Mouse (Mus musculus) heart, embryonic 11.5 days (tissue): ENCODE data around the gene Rtkn. TPM values are rescaled to one million over a fixed set of nuclear protein-coding genes. Genes with fewer than 3 reads are reported as not detected.

ENCODE experiments used
- ATAC-seq: fragments of 200-750 bp; cut with Nextera tagmentation; replicated peaks from 2 replicates; pipeline ENCODE4 v1.8.0; 2017; ENCODE audit warnings: moderate library complexity; ENCODE audit not compliant: insufficient number of reproducible peaks, low FRiP score, low TSS enrichment
- H3K27ac ChIP-seq: fragments of 300-500 bp; sonication (generic); 2 replicates; pipeline ENCODE4 v1.5.1; 2014; ENCODE audit warnings: mild to moderate bottlenecking, low read depth, low read length
- H3K27me3 ChIP-seq: fragments of 300-500 bp; sonication (generic); 2 replicates; pipeline ENCODE4 v1.6.1; 2014; ENCODE audit warnings: mild to moderate bottlenecking, low read length, mixed read lengths; ENCODE audit not compliant: control insufficient read depth, insufficient read depth
- H3K36me3 ChIP-seq: fragments of 300-500 bp; sonication (generic); 2 replicates; pipeline ENCODE4 v1.6.1; 2014; ENCODE audit warnings: mild to moderate bottlenecking, low read length, moderate library complexity, mixed read lengths; ENCODE audit not compliant: control insufficient read depth, insufficient read depth
- H3K4me1 ChIP-seq: fragments of 300-500 bp; sonication (generic); 2 replicates; pipeline ENCODE4 v1.6.1; 2014; ENCODE audit warnings: low read length; ENCODE audit not compliant: control insufficient read depth, insufficient read depth
- H3K4me2 ChIP-seq: fragments of 300-500 bp; sonication (generic); 2 replicates; pipeline ENCODE4 v1.6.1; 2014; ENCODE audit warnings: mild to moderate bottlenecking, moderate library complexity
- H3K4me3 ChIP-seq: fragments of 300-500 bp; sonication (generic); 2 replicates; pipeline ENCODE4 v1.5.1; 2014; ENCODE audit warnings: low read depth, low read length
- H3K9ac ChIP-seq: fragments of 300-500 bp; sonication (generic); 2 replicates; pipeline ENCODE4 v1.6.1; 2014; ENCODE audit warnings: mild to moderate bottlenecking, low read depth, low read length, moderate library complexity
- H3K9me3 ChIP-seq: fragments of 300-500 bp; sonication (generic); replicated peaks from 2 replicates; pipeline ENCODE4 v1.6.1; 2016; ENCODE audit warnings: low read length; ENCODE audit not compliant: control insufficient read depth
- WGBS: fragments of 180-500 bp; shearing (Covaris S2); extraction: QIAGEN DNeasy Blood & Tissue Kit; methylation state at CpG from one replicate; pipeline ENCODE4 v1.1.7; 2014; ENCODE audit not compliant: insufficient replicate concordance; 5-methylcytosine and 5-hydroxymethylcytosine counted together
- polyA plus RNA-seq: library from polyadenylated mRNA; unstranded; fragments of >200 nt; fragmentation: Nextera tagmentation; extraction: Ambion mirVana; gene quantifications from 2 replicates; pipeline ENCODE4 v1.2.1, GENCODE M21; 2014

Gene Rtkn
- 10.8 and 12.4 TPM in 2 replicates for polyA plus RNA-seq

DNA sequence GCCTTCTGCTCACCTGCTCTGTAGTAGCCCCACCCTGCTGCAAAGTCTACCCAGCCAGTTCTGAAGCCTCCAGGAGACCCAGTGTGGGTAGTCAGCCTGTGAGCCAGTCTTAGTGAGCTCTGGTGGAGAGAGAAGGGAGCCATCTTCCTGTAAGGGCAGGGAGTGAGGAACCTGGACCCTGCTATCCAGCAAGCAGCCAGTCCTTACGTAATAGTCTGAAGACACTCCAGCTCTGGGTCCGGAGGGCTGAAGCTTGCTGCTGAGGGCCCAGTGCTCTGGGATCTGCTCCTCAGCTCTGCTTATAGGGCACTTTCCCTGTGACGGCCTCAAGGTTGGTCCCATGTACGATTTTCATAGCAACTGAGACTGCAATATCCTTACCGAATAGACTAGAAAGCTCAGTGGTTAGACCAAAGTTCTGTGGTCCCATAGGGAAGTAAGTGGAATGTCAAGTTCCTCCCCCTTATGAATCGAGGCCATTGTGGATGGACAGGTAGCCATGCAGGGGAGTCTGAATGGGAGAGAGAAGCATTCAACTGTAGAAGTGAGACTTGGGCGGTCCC lies at the start of gene Rtkn:
Gene Rtkn, plus strand, starts transcription at position 513 of the 563 bp plus-strand sequence.
- Histone ChIP-seq H3K36me3 (no peaks in the 10 kb centered on the region), H3K4me1 (peaks cover 24% of the 10 kb centered on the region), H3K9ac (peak within 1 kb of the TSS; percentile 94), H3K27me3 (0 out of 2 replicates have a peak, but pooled peaks cover 3% of the 10 kb centered on the region), H3K27ac (peak within 1 kb of the TSS; percentile 99; the same call in 1 of the 2 replicates), H3K4me2 (peak within 1 kb of the TSS; percentile 87), H3K9me3 (no peaks in the 10 kb centered on the region), H3K4me3 (peak within 1 kb of the TSS; percentile 63)
- 60% methylated on average over 7 of the region's 7 CpGs for WGBS
- no peak for ATAC-seq

DNA sequence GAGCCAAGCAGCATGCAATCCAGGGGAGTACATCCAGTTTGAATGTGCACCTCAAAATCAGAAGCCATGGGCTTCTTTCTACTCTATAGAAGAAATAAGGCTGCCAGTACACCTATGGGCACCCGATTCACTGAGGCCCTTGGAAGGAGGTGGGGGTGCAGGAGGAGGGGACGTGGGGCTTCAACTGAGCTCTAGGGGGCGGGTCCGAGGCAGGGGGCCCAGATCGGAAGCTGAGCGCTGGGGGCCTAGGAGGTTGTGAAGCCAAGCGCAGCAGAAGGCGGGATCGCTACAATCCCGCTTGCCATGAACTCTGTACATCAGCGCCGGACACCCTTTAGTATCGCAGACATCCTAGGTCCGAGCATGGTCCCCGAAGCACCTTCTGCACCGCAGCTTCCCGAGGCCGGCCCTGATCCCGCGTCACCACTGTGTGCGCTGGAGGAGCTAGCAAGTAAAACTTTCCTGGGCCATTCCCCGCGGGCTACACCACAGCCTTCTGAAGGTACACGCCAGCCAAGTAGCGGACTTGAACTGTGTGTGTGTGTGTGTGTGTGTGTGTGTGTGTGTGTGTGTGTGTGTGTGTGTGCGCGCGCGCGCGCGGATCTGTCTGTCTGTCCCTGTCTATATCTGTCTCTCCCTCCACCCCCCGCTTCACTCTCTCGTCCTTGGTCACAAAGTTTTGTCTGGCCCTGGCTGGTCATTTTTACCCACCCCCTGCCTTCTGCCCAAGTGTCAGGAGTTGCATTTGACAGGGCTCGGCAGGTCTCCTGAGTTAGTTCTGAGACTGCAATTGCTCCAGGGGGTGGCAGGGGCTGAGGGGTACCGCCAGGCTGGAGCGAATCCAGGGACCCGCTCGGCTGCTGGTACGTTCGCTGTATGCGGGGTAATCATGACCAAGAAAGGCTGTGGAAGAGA lies 48.9 kb upstream of the Rtkn start, which contains the start of gene Lbx2:
Gene Lbx2, plus strand, starts transcription at position 247 of the 915 bp plus-strand sequence.
- H3K36me3 ChIP-seq, result 0 out of 2 replicates have a peak, but pooled peaks cover 3% of the 10 kb centered on the region
- H3K4me1 ChIP-seq, result peaks cover 13% of the 10 kb centered on the region
- H3K27ac ChIP-seq, result no peak within 1 kb of the TSS
- 4% methylated on average over 42 of the region's 42 CpGs for WGBS
- ATAC-seq, result no peak
- H3K4me3 ChIP-seq, result peak within 1 kb of the TSS; percentile 41
- H3K9ac ChIP-seq, result 0 out of 2 replicates have a peak within 1 kb of the TSS, but pooled peaks have one; percentile 22
- no peaks in the 10 kb centered on the region for H3K9me3 ChIP-seq
- peak within 1 kb of the TSS; percentile 58 for H3K4me2 ChIP-seq
- peaks cover 85% of the 10 kb centered on the region for H3K27me3 ChIP-seq

DNA sequence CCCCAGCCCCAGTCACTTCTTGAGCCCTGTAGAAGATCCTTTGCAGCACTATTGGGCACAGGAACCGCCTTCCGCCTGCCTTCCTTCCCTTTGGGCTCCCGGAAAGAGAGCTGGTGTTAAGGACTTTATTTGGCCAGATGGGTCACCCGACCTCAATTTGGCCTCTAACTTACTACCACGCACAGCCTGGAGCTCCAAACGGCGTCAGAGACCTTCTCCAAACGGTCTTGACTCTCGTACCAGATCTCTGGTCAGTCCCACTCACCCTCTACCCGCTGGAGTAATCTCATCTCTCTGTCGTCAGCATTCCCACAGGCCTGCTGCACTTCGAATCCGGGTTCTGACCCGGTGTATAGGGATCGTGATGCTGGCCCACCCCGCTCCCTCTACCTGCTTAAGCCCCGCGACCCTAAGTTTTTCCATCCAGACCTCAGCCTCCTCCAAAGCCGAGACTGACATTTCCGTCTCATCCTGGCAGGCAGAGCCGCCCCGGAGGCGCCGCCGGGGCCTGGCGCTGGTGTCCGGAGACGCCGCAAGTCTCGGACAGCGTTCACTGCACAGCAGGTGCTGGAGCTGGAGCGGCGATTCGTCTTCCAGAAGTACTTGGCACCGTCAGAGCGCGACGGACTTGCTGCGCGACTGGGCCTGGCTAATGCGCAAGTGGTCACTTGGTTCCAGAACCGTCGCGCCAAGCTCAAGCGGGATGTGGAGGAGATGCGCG lies 47.9 kb upstream of the Rtkn start:
- Histone ChIP-seq H3K4me1 (peaks cover 13% of the 10 kb centered on the region), H3K27me3 (peaks cover 79% of the 10 kb centered on the region), H3K36me3 (no peaks in the 10 kb centered on the region), H3K4me3 (peak overlapping the region; percentile 41), H3K9ac (0 out of 2 replicates have a peak overlapping the region, but pooled peaks have one; percentile 31), H3K9me3 (no peaks in the 10 kb centered on the region), H3K4me2 (peak overlapping the region; percentile 58), H3K27ac (no peak overlapping the region)
- 2% methylated on average over 47 of the region's 47 CpGs for WGBS
- ATAC-seq, result no peak

DNA sequence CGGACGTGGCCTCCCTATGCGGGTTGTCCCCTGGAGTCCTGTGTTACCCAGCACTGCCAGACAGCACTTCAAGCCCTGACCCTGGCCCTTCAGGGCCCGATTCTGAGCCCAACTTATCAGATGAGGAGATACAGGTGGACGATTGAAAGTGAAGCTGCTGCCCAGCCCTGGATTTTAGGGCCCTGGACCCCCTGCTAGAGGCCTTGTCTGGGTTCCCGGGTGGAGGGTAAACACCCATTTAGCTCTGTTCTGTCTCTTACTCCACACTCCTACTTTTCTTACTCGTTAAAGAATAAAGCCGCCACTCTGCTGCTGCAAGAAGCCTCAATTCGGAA lies 47.4 kb upstream of the Rtkn start:
- Histone ChIP-seq H3K4me2 (peak overlapping the region; percentile 58), H3K27me3 (peaks cover 74% of the 10 kb centered on the region), H3K4me1 (peaks cover 13% of the 10 kb centered on the region), H3K9me3 (no peaks in the 10 kb centered on the region), H3K9ac (0 out of 2 replicates have a peak overlapping the region, but pooled peaks have one; percentile 31), H3K27ac (no peak overlapping the region), H3K4me3 (peak overlapping the region; percentile 41), H3K36me3 (no peaks in the 10 kb centered on the region)
- ATAC-seq, result no peak
- WGBS, result 9% methylated on average over 9 of the region's 9 CpGs

DNA sequence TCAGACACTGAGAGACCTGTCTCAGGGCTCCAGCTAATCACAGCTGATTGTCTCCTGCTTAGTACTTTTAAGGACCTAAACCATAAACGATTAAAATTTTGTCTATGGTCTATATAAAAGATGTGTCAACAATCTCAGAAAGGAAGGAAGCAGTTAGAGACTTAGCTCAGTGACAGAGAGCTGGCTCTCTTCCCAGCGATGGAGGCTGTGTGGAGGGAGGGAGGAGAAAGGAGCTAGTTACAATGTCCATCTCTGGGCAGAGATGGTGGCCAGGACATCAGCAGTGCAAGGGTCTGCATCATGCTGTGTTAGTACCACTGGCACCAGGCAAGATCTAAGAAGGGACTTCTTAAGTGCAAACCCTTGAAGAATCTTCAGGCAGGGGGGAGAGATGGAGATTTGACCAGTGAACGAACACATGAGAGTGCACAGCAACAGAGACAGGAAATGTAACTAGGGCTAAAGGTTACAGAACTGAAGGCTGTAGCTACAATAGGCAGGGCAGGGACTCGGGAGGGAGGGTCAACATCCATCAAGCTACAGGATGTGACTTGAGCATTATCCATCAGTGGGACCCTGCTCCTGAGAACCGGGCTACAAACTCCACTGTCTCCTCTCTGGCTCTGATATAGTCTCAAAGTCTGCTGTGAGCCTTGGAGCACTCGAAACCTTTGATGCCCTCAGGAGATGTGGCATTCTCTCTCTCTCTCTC lies 42.7 kb upstream of the Rtkn start:
- Histone ChIP-seq H3K27ac (no peak overlapping the region), H3K27me3 (peaks cover 31% of the 10 kb centered on the region), H3K9me3 (no peaks in the 10 kb centered on the region), H3K9ac (no peak overlapping the region), H3K4me1 (peaks cover 4% of the 10 kb centered on the region), H3K4me2 (no peak overlapping the region), H3K36me3 (no peaks in the 10 kb centered on the region), H3K4me3 (no peak overlapping the region)
- ATAC-seq, result no peak
- WGBS, result 32% methylated on average over 6 of the region's 6 CpGs

DNA sequence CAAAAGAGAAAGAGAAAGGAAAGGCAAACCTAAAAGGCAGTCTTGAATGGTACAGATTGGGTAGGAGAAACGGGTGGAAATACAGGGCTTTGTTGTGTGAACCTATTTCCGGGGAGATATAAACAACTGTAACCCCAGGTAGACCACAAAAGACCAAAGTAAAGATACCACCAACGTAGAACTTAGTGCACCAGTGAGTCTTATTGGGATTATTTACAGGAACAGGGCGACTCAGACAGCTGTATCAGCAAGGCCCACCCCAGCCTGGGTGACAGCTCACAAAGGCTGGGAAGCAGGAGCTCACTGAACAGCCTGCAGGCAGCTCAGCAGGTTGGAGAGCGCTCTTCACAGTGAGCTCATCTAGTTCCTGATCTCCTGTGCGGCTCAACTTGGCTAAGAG lies 39.3 kb upstream of the Rtkn start:
- WGBS, result 35% methylated on average over 6 of the region's 6 CpGs

DNA sequence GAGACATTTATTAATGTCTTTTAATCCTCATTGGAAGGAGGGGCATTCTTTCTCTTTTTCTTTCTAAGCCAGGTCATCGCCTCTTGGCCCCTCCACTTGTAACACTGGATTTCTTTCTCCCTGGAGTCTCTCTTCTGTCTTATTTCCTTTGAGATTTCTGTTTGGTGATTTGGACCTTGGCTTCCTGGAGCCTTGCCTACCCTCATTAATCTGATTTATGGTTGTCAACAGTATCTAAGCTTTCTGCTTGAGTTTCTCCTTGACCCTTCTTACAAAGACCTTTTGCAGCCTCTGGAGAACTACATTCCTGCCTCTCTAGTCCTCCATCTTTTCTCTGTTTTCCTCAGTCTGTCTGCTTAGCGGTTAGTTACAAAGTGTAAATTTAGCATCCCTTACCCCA lies 36.9 kb upstream of the Rtkn start:
- ATAC-seq, result no peak
- 67% methylated on average over 2 of the region's 2 CpGs for WGBS

More for the DNA sequence above, 39.3 kb upstream of the Rtkn start:
- Histone ChIP-seq H3K27me3 (peaks cover 2% of the 10 kb centered on the region; the same call in 1 of the 2 replicates), H3K4me3 (no peak overlapping the region), H3K9ac (no peak overlapping the region), H3K4me1 (0 out of 2 replicates have a peak, but pooled peaks cover under 1% of the 10 kb centered on the region), H3K4me2 (no peak overlapping the region), H3K36me3 (no peaks in the 10 kb centered on the region), H3K27ac (no peak overlapping the region), H3K9me3 (no peaks in the 10 kb centered on the region)
- no peak for ATAC-seq

DNA sequence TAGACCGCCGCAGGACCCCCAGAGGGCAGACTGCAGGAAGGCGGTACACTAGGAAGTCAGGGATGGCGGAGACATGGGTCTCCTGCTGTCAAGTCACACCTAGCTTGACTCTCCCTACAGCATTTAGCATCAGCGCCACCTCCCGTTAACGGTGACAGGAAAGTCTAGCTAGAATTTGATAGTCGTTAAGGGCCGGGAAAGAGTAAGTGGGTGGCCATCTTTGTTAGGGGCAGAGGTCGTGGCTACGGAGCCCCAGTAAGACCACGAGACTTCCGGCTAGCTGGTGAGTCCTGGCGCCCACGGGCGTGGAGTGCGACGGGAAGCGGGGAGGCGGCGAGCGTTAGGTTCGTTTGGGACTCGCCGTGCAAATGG lies 34.0 kb upstream of the Rtkn start, which contains the start of the genes Ccdc142 and Gm42688:
Gene Ccdc142, plus strand, starts transcription at position 286 of the 372 bp plus-strand sequence.
Gene Gm42688, plus strand, starts transcription at position 302 of the 372 bp plus-strand sequence.
- H3K9ac ChIP-seq, result peak within 1 kb of the TSS; percentile 85

More for the DNA sequence above, 36.9 kb upstream of the Rtkn start:
- Histone ChIP-seq H3K4me3 (no peak overlapping the region), H3K36me3 (no peaks in the 10 kb centered on the region), H3K9me3 (no peaks in the 10 kb centered on the region), H3K4me2 (no peak overlapping the region), H3K27me3 (0 out of 2 replicates have a peak, but pooled peaks cover 2% of the 10 kb centered on the region), H3K4me1 (peaks cover 14% of the 10 kb centered on the region), H3K9ac (no peak overlapping the region), H3K27ac (no peak overlapping the region)

More for the DNA sequence above, 34.0 kb upstream of the Rtkn start, which contains the start of the genes Ccdc142 and Gm42688:
- Histone ChIP-seq H3K27me3 (no peaks in the 10 kb centered on the region), H3K4me2 (peak within 1 kb of the TSS; percentile 87), H3K4me1 (peaks cover 15% of the 10 kb centered on the region), H3K36me3 (no peaks in the 10 kb centered on the region), H3K4me3 (peak within 1 kb of the TSS; percentile 87), H3K9me3 (no peaks in the 10 kb centered on the region), H3K27ac (peak within 1 kb of the TSS; percentile 68)
- WGBS, result 1% methylated on average over 25 of the region's 25 CpGs
- ATAC-seq, result peak; percentile 81
